Mouse (Mus musculus): ENCODE measurements at regions not wholly inside any gene's neighbourhood (a gene's known extent, or its start where the extent isn't known, plus 50 kb on each side); places are given as distances from the start of the nearest gene placed in this dataset.

DNA sequence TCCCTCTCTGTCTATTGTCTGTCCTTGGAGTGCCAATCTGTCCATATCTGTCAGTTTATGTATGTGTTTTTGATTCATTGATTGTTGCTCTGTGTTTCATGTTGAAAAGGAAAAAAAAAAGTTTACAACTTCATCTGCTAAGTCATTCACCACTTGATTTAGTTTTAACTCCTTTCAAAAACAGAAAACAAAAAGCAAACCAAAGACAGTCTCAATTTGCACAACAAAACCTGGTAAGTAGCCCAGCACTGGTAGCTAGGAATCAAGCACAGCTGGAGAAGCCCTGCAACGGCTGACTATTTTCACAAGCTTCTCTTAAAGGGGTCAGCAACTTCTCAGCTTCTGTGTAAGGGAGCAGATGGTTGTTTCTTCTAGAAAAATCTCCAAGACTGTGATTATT lies 72.9 kb upstream of the Adgrf1 start:
- ATAC-seq (ENCODE audit: low FRiP score) (no peak), DNase-seq (ENCODE audit: low spot score) (no peak)
- 18% methylated on average over 1 of the region's 1 CpGs for WGBS
- Histone ChIP-seq H3K36me3 (ENCODE audit: control insufficient read depth, insufficient read depth, low read length) (no peaks in the 10 kb centered on the region), H3K9ac (ENCODE audit: low read depth, low read length) (no peak overlapping the region), H3K4me1 (replicated peaks; ENCODE audit: control insufficient read depth, insufficient read depth, low read length) (no peaks in the 10 kb centered on the region), H3K9me3 (ENCODE audit: control insufficient read depth, low read length) (no peaks in the 10 kb centered on the region), H3K4me3 (ENCODE audit: low read depth, low read length) (no peak overlapping the region), H3K4me2 (replicated peaks; ENCODE audit: low read depth, low read length) (no peak overlapping the region), H3K27me3 (ENCODE audit: control insufficient read depth, insufficient read depth, low read length) (no peaks in the 10 kb centered on the region), H3K27ac (ENCODE audit: low read depth, low read length) (no peak overlapping the region)

DNA sequence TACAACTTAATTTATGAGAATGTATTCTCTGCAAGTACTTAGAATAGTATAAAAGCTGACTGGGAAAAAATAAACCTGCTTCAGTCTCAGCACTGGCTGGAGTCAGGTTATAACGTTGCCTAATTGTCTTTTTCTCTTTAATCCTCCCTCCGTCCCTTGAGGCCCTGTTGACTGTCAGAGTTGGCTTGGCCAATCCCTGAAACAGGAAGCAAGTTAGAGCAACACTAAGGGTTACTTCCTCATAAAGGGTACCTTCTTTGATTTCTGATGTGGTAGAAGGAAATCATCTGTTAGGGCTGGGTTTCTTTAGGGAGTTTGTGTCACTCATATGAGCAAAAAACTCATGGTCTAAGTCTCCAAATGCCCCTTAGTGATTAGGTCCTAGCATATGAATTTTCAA lies 69.3 kb upstream of the Adgrf1 start:
- H3K36me3 ChIP-seq (ENCODE audit: control insufficient read depth, insufficient read depth, low read length): no peaks in the 10 kb centered on the region
- no peaks in the 10 kb centered on the region for H3K27me3 ChIP-seq (ENCODE audit: control insufficient read depth, insufficient read depth, low read length)
- ATAC-seq (ENCODE audit: low FRiP score) (no peak), DNase-seq (ENCODE audit: low spot score) (no peak)
- H3K4me2 ChIP-seq (replicated peaks; ENCODE audit: low read depth, low read length): no peak overlapping the region
- H3K9me3 ChIP-seq (ENCODE audit: control insufficient read depth, low read length): no peaks in the 10 kb centered on the region
- H3K9ac ChIP-seq (ENCODE audit: low read depth, low read length): no peak overlapping the region
- H3K4me1 ChIP-seq (replicated peaks; ENCODE audit: control insufficient read depth, insufficient read depth, low read length): no peaks in the 10 kb centered on the region
- no peak overlapping the region for H3K27ac ChIP-seq (ENCODE audit: low read depth, low read length)
- no peak overlapping the region for H3K4me3 ChIP-seq (ENCODE audit: low read depth, low read length)
- 82% methylated on average over 2 of the region's 2 CpGs for WGBS

GRCm38 (mm10) chr17:43206701-43207470 lies 63.2 kb upstream of the Adgrf1 start:
- no peak for DNase-seq (ENCODE audit: low spot score)
- Histone ChIP-seq H3K27me3 (ENCODE audit: control insufficient read depth, insufficient read depth, low read length) (no peaks in the 10 kb centered on the region), H3K9ac (ENCODE audit: low read depth, low read length) (no peak overlapping the region), H3K4me1 (replicated peaks; ENCODE audit: control insufficient read depth, insufficient read depth, low read length) (no peaks in the 10 kb centered on the region), H3K27ac (ENCODE audit: low read depth, low read length) (no peak overlapping the region), H3K4me3 (ENCODE audit: low read depth, low read length) (no peak overlapping the region), H3K9me3 (ENCODE audit: control insufficient read depth, low read length) (no peaks in the 10 kb centered on the region), H3K36me3 (ENCODE audit: control insufficient read depth, insufficient read depth, low read length) (no peaks in the 10 kb centered on the region), H3K4me2 (replicated peaks; ENCODE audit: low read depth, low read length) (no peak overlapping the region)
- 91% methylated on average over 3 of the region's 3 CpGs for WGBS
- no peak for ATAC-seq (ENCODE audit: low FRiP score)

GRCm38 (mm10) chr17:43209727-43210126 lies 60.4 kb upstream of the Adgrf1 start:
- H3K27ac ChIP-seq (ENCODE audit: low read depth, low read length): no peak overlapping the region
- DNase-seq (ENCODE audit: low spot score): no peak
- 88% methylated on average over 1 of the region's 1 CpGs for WGBS

DNA sequence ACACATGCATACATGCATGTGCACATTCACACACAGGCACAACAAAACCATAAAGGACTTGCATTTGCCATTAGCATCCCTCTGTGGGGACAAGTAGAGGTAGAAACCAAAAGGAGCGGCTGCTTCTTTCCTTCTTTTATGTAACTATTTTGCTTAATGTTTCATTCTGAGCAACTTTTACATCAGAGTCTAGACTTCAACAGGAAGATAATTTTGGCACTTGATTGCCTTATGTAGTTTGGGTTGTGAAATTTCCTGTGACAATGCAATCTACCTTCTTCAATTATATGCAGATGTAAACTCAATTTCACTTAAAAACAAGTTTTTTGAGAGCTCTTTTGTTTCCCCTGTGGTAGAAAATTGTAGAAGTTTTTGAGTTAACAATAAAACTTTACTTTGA lies 56.1 kb upstream of the Adgrf1 start:
- DNase-seq (ENCODE audit: low spot score) (no peak), ATAC-seq (ENCODE audit: low FRiP score) (no peak)
- Histone ChIP-seq H3K9me3 (ENCODE audit: control insufficient read depth, low read length) (no peaks in the 10 kb centered on the region), H3K4me2 (replicated peaks; ENCODE audit: low read depth, low read length) (no peak overlapping the region), H3K27ac (ENCODE audit: low read depth, low read length) (no peak overlapping the region), H3K9ac (ENCODE audit: low read depth, low read length) (no peak overlapping the region), H3K4me3 (ENCODE audit: low read depth, low read length) (no peak overlapping the region), H3K27me3 (ENCODE audit: control insufficient read depth, insufficient read depth, low read length) (no peaks in the 10 kb centered on the region), H3K4me1 (replicated peaks; ENCODE audit: control insufficient read depth, insufficient read depth, low read length) (no peaks in the 10 kb centered on the region), H3K36me3 (ENCODE audit: control insufficient read depth, insufficient read depth, low read length) (no peaks in the 10 kb centered on the region)
- WGBS: 97% methylated on average over 1 of the region's 1 CpGs

More at GRCm38 (mm10) chr17:43209727-43210126, 60.4 kb upstream of the Adgrf1 start:
- no peaks in the 10 kb centered on the region for H3K9me3 ChIP-seq (ENCODE audit: control insufficient read depth, low read length)
- no peak overlapping the region for H3K9ac ChIP-seq (ENCODE audit: low read depth, low read length)
- no peaks in the 10 kb centered on the region for H3K36me3 ChIP-seq (ENCODE audit: control insufficient read depth, insufficient read depth, low read length)
- no peak overlapping the region for H3K4me3 ChIP-seq (ENCODE audit: low read depth, low read length)
- no peak for ATAC-seq (ENCODE audit: low FRiP score)
- H3K27me3 ChIP-seq (ENCODE audit: control insufficient read depth, insufficient read depth, low read length): no peaks in the 10 kb centered on the region
- no peaks in the 10 kb centered on the region for H3K4me1 ChIP-seq (replicated peaks; ENCODE audit: control insufficient read depth, insufficient read depth, low read length)
- H3K4me2 ChIP-seq (replicated peaks; ENCODE audit: low read depth, low read length): no peak overlapping the region

DNA sequence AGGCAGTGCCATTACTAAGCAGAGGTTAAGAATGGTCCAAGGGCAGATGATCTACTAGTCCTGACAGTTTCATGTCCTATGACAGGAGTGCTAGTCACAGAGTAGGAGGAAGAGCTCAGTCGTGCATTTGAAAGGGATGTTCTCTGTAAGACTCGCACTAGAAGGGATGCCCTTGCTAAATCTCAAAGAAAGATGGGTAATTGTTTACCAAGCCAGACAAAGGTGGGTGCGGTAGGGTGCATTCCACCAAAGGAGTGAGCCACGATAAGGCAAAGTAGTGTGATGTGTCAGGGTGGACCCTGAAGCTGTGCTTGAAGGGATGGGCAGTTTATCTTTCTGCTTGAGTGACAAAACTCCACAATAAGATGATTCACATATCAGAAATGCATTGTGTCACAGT lies 50.5 kb upstream of the Adgrf1 start:
- Histone ChIP-seq H3K36me3 (ENCODE audit: control insufficient read depth, insufficient read depth, low read length) (no peaks in the 10 kb centered on the region), H3K4me1 (replicated peaks; ENCODE audit: control insufficient read depth, insufficient read depth, low read length) (no peaks in the 10 kb centered on the region), H3K27me3 (ENCODE audit: control insufficient read depth, insufficient read depth, low read length) (no peaks in the 10 kb centered on the region), H3K4me2 (replicated peaks; ENCODE audit: low read depth, low read length) (no peak overlapping the region), H3K9ac (ENCODE audit: low read depth, low read length) (no peak overlapping the region), H3K9me3 (ENCODE audit: control insufficient read depth, low read length) (no peaks in the 10 kb centered on the region), H3K27ac (ENCODE audit: low read depth, low read length) (no peak overlapping the region), H3K4me3 (ENCODE audit: low read depth, low read length) (no peak overlapping the region)
- ATAC-seq (ENCODE audit: low FRiP score) (no peak), DNase-seq (ENCODE audit: low spot score) (no peak)
- 66% methylated on average over 4 of the region's 4 CpGs for WGBS

Data from hindbrain, embryonic 11.5 days (tissue).